Mouse (Mus musculus) embryonic fibroblast, embryonic 13.5 days (primary cell): Measurements from ENCODE around the gene Gm10282. TPM values are rescaled to one million over a fixed set of nuclear protein-coding genes. Genes with fewer than 3 reads are reported as not detected.

Source experiments
- H3K27ac ChIP-seq: 2 replicates; pipeline ENCODE4 v1.5.1; 2012; ENCODE audit warnings: low read length, control low read depth, inconsistent platforms; ENCODE audit not compliant: insufficient read depth
- H3K4me1 ChIP-seq: 2 replicates; pipeline ENCODE4 v1.6.1; 2011; ENCODE audit warnings: low read length; ENCODE audit not compliant: control insufficient read depth, insufficient read depth
- H3K4me3 ChIP-seq: 2 replicates; pipeline ENCODE4 v1.5.1; 2011; ENCODE audit warnings: mild to moderate bottlenecking, control low read depth, low read length; ENCODE audit not compliant: insufficient read depth
- CTCF ChIP-seq: IDR thresholded peaks from 2 replicates; pipeline ENCODE4 v1.5.1; 2011; ENCODE audit warnings: mild to moderate bottlenecking, control low read depth, low read length, moderate library complexity, borderline replicate concordance; ENCODE audit not compliant: insufficient read depth
- POLR2A ChIP-seq: IDR thresholded peaks from 2 replicates; pipeline ENCODE4 v1.6.1; 2011; ENCODE audit warnings: low read depth, mild to moderate bottlenecking, control low read depth, low read length, moderate library complexity
- polyA plus RNA-seq: library from polyadenylated mRNA; stranded (reverse); fragments of >200 nt; gene quantifications from 2 replicates; pipeline ENCODE4 v1.2.4, GENCODE M21; 2011; ENCODE audit warnings: low read depth; ENCODE audit not compliant: missing spikeins, insufficient read length

The Gm10282 gene
- 3.8 and 4.6 TPM in 2 replicates for polyA plus RNA-seq

DNA sequence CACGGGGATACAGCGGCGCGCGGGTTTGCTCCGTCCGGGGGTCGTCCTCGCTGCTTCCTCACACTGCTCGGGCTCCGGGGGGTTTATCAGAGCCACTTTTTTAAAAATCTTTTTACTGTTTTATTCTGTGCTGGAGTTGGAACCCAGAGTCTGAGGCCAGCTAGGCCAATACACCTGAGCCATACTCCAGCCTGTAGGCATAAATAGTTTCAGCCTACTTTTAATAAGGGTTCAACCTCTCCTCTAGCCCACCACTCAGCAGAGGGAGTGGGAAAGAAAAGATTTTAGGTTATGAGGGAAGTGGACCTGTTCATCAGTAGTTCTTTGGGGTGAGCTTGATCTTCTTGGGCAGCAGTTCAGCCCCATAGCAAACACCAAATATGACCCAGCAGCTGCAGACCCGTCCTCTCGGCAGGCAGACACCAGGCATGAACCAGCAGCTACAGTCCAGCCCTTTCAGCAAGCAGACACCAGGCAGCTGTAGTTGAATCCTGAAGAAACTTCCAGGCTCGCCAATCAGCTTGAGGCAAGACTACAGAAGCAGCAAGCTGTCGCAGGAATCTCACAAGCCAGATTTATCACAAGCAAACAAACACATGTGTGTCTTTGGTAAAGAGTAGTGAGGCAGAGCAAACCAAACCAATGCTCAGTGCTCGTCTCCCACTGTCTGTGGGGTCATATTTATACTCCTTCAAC, at the start of gene Gm10282:
Gm10282 (minus strand) TSS at position 51 of the 696 bp plus-strand sequence.
- no peak within 1 kb of the TSS for H3K27ac ChIP-seq
- no peak for TF ChIP-seq CTCF
- no peak for TF ChIP-seq POLR2A
- H3K4me3 ChIP-seq: no peak within 1 kb of the TSS
- no peaks in the 10 kb centered on the region for H3K4me1 ChIP-seq

DNA sequence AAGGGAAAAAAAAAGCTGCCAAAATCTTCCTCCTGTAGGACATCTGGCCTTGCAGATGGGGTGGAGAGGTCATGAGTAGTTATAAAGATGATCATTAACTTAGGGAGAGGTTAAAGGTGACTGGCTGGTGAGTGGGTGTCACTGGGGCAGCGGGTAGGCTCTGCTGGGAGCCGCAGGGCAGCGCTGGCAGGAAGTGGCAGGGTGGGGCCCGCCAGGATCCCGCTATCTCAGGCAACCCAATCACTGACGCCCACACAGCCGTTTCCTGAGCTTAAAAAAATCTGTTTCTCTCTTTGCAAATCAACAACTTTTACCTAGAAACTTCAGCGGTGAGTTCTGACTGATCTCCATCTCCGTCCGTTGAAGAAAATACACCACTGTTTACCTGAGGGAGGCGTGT, 49.2 kb upstream of the Gm10282 start:
- no peak overlapping the region for H3K4me3 ChIP-seq
- H3K4me1 ChIP-seq: no peaks in the 10 kb centered on the region; the same call in 1 of the 2 replicates
- TF ChIP-seq POLR2A: no peak
- no peak for TF ChIP-seq CTCF
- no peak overlapping the region for H3K27ac ChIP-seq

DNA sequence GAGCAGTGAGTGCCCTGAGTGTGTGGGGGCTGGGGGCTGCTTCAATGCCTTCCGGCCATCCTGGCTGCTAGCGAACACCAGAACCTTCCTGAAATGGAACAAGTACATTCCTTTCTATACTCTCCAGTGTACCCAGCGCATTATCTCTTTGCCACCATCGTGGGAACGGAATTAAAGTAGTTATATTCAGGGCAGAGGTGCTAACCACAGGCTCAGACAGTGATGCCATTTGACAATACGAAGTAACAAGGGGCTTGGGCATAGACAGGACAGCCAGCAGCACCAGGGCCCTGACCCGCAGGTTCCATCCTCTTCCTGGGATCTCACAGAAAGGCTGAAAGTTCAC, 48.6 kb upstream of the Gm10282 start:
- no peak for TF ChIP-seq CTCF
- TF ChIP-seq POLR2A: no peak
- H3K4me1 ChIP-seq: no peaks in the 10 kb centered on the region; the same call in 1 of the 2 replicates
- H3K4me3 ChIP-seq: no peak overlapping the region
- no peak overlapping the region for H3K27ac ChIP-seq

DNA sequence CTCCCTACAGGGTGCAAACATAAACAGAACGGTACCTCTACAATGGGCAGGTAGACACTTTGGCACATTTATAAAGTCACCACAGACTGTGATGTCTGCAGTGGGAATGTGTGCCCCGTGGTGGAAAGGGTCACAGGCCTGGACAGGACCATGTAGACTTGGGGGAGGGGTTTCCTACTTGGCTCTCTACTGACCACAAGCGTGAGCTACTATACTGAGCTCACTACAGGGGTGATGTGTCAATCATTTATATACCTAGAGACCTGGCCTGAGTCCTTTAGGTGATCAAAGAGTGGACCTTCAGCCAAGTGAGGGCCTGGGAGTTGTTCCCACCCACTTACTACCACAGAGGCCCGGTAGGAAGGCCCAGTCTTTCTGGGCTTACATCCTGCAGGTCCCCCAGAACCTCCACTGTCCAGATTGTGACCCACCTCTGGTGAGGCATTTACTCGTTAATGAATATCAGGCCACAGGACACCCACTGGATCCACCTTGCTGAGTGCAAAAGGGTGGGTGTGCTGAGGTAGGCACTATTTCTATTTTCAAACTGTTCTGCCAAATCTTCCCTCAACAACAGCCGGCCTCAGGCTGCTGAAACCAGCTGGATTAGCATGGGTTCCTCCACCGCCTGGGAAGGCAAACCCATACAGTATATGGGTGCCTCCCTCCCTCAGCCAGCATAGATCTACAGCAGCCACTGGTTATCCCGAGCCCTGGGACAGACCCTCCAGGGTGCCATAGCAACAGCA, 48.1 kb upstream of the Gm10282 start:
- no peaks in the 10 kb centered on the region; the same call in 1 of the 2 replicates for H3K4me1 ChIP-seq
- H3K27ac ChIP-seq: no peak overlapping the region
- no peak for TF ChIP-seq POLR2A
- no peak for TF ChIP-seq CTCF
- H3K4me3 ChIP-seq: no peak overlapping the region

DNA sequence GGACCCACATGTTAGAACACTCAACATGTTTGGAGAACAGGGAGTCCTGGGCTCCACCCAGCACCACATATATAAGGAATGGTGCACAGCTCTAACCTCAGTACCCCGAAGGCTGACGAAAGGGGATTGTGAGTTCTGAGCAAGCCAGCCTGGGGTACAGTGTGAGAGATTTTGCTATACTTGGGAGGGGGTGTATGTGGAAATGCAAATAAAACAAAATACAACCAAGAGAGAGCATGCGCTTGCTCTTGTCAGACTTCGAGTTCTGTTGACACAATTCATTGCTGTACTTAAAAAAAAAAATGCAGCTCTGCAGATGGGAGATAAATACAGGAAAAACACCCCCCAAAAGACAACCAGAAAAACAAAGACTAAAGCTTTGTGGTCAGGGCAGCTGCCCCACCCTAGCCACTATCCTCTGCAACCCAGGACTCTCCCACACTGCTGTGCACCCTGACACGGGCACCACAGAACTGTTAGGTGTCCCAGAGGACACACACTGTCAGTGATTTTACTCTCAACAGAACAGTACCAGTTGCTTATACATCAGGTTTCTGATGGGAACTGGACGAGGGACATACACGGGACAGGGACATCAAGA, 46.4 kb upstream of the Gm10282 start:
- TF ChIP-seq POLR2A: no peak
- TF ChIP-seq CTCF: no peak
- no peak overlapping the region for H3K27ac ChIP-seq
- H3K4me3 ChIP-seq: no peak overlapping the region
- H3K4me1 ChIP-seq: no peaks in the 10 kb centered on the region; the same call in 1 of the 2 replicates

DNA sequence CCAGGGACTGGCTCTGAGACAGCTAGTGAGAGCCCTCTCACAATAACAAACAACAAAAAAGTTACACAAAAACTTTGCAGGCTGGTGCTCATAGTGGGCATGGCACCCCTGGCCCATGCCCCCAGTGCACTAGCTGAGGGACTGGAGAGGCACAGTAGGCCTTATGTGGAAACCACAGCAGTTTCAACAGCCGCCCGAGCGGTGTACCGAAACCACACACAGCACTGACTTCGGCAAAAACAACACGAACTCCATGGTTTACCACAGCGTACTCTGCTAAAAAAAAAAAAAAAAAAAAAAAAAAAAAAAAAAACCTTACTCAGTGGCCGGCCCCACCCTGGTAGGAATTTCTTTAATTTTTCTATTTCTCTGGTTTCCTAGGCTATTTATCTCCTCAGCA, 45.7 kb upstream of the Gm10282 start:
- no peak for TF ChIP-seq POLR2A
- no peak for TF ChIP-seq CTCF
- Histone ChIP-seq H3K4me3 (no peak overlapping the region), H3K27ac (no peak overlapping the region), H3K4me1 (no peaks in the 10 kb centered on the region; the same call in 1 of the 2 replicates)

DNA sequence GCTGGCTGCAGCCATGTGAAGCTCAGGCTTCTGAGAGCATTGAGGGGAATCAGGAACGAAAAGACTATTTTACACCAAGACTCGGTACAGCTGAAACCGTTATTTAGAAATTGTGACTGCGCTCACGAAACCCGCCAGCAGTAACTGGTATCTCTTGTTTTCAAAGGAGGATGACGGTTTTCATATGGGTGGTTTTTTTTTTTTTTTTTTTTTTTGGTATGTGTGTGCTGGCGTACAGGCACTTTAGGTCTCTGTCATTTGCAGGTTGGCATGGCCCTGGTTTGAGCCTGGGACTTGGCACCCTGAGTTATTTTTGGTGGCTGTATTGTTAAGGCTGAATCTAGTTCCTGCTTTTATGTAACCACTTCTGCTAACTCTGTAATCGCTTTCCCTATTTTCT, 44.8 kb upstream of the Gm10282 start:
- Histone ChIP-seq H3K4me3 (no peak overlapping the region), H3K4me1 (no peaks in the 10 kb centered on the region; the same call in 1 of the 2 replicates), H3K27ac (no peak overlapping the region)
- TF ChIP-seq CTCF (no peak), POLR2A (no peak)

DNA sequence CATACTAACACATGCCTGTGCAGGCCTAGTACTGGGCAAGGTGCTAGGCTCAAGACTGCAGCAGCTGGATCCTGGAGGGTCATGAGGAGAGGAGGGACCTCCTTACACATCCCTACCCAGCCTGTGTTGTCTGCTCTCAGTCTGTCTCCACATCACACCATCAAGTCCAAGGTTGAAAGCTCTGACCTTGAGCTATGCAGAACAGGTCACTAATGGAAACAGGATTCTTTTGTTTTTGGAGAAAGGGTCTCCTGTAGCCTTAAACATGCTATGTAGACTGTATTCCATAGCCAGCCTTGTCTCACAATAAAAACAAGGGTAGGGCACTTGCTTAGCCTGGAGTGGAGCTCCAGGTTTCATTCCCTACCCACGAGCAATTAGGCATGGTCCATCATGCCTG, 43.9 kb upstream of the Gm10282 start:
- Histone ChIP-seq H3K27ac (no peak overlapping the region), H3K4me3 (no peak overlapping the region), H3K4me1 (no peaks in the 10 kb centered on the region; the same call in 1 of the 2 replicates)
- TF ChIP-seq POLR2A (no peak), CTCF (no peak)

DNA sequence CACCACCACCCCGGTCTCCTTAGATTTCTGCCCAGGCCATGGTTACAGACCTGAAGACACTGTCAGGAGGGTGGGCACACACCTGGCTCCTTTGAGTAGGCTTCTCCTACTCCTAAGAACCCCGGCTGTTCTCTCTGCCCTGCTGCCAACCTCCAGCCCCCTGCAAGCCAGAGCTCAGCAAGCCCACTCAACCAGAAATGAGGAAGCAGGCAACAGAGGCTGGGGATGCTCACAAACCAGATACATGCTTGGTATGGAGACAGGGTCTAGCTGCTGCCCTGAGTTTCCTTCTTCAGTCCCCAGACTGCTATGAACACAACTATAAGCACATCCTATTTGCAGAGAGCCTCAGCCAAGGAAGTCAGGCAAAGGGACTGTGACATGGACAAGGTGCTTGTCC, 43.1 kb upstream of the Gm10282 start:
- H3K4me1 ChIP-seq: no peaks in the 10 kb centered on the region; the same call in 1 of the 2 replicates
- no peak for TF ChIP-seq CTCF
- TF ChIP-seq POLR2A: no peak
- H3K4me3 ChIP-seq: no peak overlapping the region
- no peak overlapping the region for H3K27ac ChIP-seq

DNA sequence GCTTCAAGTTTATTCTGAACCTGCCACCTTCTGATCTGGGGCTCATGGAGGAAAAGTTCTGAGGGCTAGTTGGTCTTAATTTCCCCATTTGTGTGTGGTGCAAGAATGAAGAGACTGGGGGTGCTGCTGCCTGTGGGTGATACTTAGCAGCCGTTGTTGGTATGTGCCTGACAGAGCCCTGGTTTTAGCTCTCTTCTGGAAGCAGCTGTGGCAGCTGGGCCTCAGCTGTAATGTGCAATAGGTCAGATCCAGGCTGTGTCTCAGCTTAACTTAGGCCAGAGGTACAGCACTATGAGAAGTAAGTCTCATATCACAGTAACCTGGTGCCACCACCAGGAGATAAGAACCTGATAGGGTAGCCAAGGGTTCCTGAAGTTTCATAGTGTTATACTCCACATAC, 42.5 kb upstream of the Gm10282 start:
- no peak overlapping the region for H3K27ac ChIP-seq
- H3K4me3 ChIP-seq: no peak overlapping the region
- TF ChIP-seq CTCF (no peak), POLR2A (no peak)

More for the DNA sequence above, 42.5 kb upstream of the Gm10282 start:
- no peaks in the 10 kb centered on the region; the same call in 1 of the 2 replicates for H3K4me1 ChIP-seq
